Mouse (Mus musculus) CD4-positive, CD25-positive, alpha-beta regulatory T cell, adult 2 months (primary cell): ENCODE measurements at regions not wholly inside any gene's neighbourhood (a gene's known extent, or its start where the extent isn't known, plus 50 kb on each side); places are given as distances from the start of the nearest gene placed in this dataset.
"Not testable (repeated sequence)": the region's sequence is repeated elsewhere in the genome, so short reads cannot be mapped to it uniquely, and the experiment has no call there.

Source experiments
- DNase-seq: peaks from one replicate; pipeline ENCODE4 v3.0.0-alpha.2; 2012; ENCODE audit warnings: low read depth, low spot score

GRCm38 (mm10) chr1:154018241-154018640, 118.2 kb upstream of the Teddm2 start:
- no peak for DNase-seq

- DNase-seq, result no peak
These were observed 124.3 kb upstream of the Teddm2 start for GRCm38 (mm10) chr1:154024301-154024700.

- no peak for DNase-seq
These were observed 127.3 kb upstream of the Teddm2 start for GRCm38 (mm10) chr1:154027303-154027702.

GRCm38 (mm10) chr1:154029826-154030225, 129.8 kb upstream of the Teddm2 start:
- no peak for DNase-seq

GRCm38 (mm10) chr1:154032669-154033099, 132.7 kb upstream of the Teddm2 start:
- DNase-seq, result peak; percentile 46

- DNase-seq, result peak; percentile 63
These were observed 134.1 kb upstream of the Teddm2 start for GRCm38 (mm10) chr1:154033958-154034606.

- DNase-seq, result no peak
These were observed 136.8 kb upstream of the Teddm2 start for GRCm38 (mm10) chr1:154036729-154037270.

GRCm38 (mm10) chr1:154038241-154038640, 138.2 kb upstream of the Teddm2 start:
- DNase-seq, result no peak

- no peak for DNase-seq
These were observed 140.9 kb upstream of the Teddm2 start for GRCm38 (mm10) chr1:154040907-154041306.

GRCm38 (mm10) chr1:154042956-154043355, 142.9 kb upstream of the Teddm2 start:
- no peak for DNase-seq

- no peak for DNase-seq
These were observed 144.7 kb upstream of the Teddm2 start for GRCm38 (mm10) chr1:154044712-154045111.

GRCm38 (mm10) chr1:154045951-154046350, 145.9 kb upstream of the Teddm2 start:
- no peak for DNase-seq

- DNase-seq, result no peak
These were observed 147.3 kb upstream of the Zfp648 start for GRCm38 (mm10) chr1:154053641-154054040.

- DNase-seq, result no peak
These were observed 146.1 kb upstream of the Zfp648 start for GRCm38 (mm10) chr1:154054874-154055273.

GRCm38 (mm10) chr1:154061397-154061796, 139.6 kb upstream of the Zfp648 start:
- not testable (repeated sequence) for DNase-seq

- DNase-seq, result no peak
These were observed 139.1 kb upstream of the Zfp648 start for GRCm38 (mm10) chr1:154061851-154062250.

GRCm38 (mm10) chr1:154062666-154063065, 138.3 kb upstream of the Zfp648 start:
- no peak for DNase-seq

- no peak for DNase-seq
These were observed 136.4 kb upstream of the Zfp648 start for GRCm38 (mm10) chr1:154064633-154065032.

- DNase-seq, result no peak
These were observed 135.4 kb upstream of the Zfp648 start for GRCm38 (mm10) chr1:154065336-154066329.

GRCm38 (mm10) chr1:154067856-154068255, 133.1 kb upstream of the Zfp648 start:
- no peak for DNase-seq

- DNase-seq, result no peak
These were observed 126.7 kb upstream of the Zfp648 start for GRCm38 (mm10) chr1:154074270-154074669.
